Mouse (Mus musculus) liver, embryonic 14.5 days (tissue): ENCODE measurements around the gene Slc15a3.

Experiments
- CTCF ChIP-seq: IDR thresholded peaks from 2 replicates; pipeline ENCODE4 v1.5.1; 2016; ENCODE audit warnings: antibody characterized with exemption, low read depth, control low read depth
- EP300 ChIP-seq: IDR thresholded peaks from 2 replicates; pipeline ENCODE4 v1.6.1; 2016; ENCODE audit warnings: antibody characterized with exemption, low read depth

DNA sequence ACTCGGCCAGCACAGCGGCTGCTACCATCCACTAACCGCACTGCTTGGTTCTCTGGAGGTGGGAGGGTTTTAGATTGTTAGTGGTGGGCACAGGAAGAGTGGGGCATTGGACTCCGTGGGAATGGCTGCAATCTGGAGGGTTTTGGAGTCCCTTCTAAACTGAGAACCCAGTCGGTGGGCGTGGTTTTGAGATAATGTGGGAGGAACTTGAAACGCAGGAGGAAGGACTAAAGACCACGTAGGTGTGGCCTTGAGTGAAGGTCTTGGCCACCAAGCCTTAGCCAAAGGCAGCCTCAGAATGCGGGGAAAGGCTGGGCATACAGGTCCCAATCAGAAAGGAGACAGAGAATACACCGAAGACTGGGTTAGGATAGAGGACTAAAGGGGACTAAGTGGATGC, 41.0 kb upstream of the Slc15a3 start:
- no peak for TF ChIP-seq CTCF
- TF ChIP-seq EP300 = no peak
